Mouse (Mus musculus): ENCODE measurements around the gene 4931429L15Rik. TPM values are rescaled to one million over a fixed set of nuclear protein-coding genes. Genes with fewer than 3 reads are reported as not detected.

The 4931429L15Rik gene
- polyA plus RNA-seq, 1 experiment from 2014 or later: not detected

DNA sequence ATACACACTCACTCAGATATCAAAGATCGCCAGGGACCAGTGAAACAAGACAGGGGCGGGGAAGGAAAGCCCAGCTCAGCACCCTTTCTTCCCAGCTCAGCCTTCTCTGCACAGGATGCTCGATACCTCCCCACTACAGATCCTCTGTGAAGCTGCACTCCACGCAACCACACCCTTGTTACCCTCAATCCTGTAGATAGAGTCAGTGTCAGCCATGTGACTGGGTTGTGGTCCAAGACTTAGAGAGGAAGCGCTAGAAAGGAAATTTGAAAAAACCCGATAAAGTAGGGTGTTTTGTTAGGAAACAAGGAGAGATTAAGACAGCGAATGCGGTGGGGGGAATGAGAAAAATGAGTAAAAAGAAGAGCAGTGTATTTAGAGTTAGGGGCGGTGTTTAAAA lies 47.7 kb downstream of the 4931429L15Rik start:
- Histone ChIP-seq H3K36me3 (peaks cover 28% of the 10 kb centered on the region), H3K27me3 (ENCODE audit: insufficient read depth, poor library complexity, severe bottlenecking) (peaks cover 36% of the 10 kb centered on the region), H3K27ac (no peak overlapping the region), H3K9me3 (no peaks in the 10 kb centered on the region), H3K4me3 (peak overlapping the region; percentile 95; the same call in 1 of the 2 replicates), H3K4me1 (replicated peaks) (peaks cover 21% of the 10 kb centered on the region)
- no peak for DNase-seq (ENCODE audit: low spot score)
- 84% methylated on average over 9 of the region's 9 CpGs for WGBS

DNA sequence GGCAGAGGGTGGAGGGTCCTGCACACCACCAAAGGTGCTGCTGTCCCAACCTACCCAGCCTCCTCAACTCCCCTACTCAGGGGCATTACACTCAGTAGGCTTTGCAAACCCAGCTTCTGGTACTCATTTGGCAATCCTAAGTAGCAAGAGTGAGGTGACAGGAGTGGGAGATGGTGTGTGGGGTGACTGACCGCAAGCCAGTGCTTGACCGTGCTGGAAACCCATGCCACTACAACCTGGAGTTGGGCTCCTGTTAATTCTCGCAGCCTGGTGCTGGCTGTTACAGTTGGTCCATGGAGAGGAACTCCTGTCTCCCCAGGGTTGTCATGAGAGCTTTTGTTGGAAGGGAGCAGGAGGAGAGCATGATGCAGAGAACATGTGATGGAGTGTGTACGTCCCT lies 49.0 kb downstream of the 4931429L15Rik start:
- DNase-seq (ENCODE audit: low spot score): no peak
- no peak overlapping the region for H3K27ac ChIP-seq
- H3K27me3 ChIP-seq (ENCODE audit: insufficient read depth, poor library complexity, severe bottlenecking): peaks cover 36% of the 10 kb centered on the region
- no peaks in the 10 kb centered on the region for H3K9me3 ChIP-seq
- 92% methylated on average over 4 of the region's 4 CpGs for WGBS
- peaks cover 21% of the 10 kb centered on the region for H3K4me1 ChIP-seq (replicated peaks)
- H3K4me3 ChIP-seq: no peak overlapping the region
- peaks cover 15% of the 10 kb centered on the region for H3K36me3 ChIP-seq

DNA sequence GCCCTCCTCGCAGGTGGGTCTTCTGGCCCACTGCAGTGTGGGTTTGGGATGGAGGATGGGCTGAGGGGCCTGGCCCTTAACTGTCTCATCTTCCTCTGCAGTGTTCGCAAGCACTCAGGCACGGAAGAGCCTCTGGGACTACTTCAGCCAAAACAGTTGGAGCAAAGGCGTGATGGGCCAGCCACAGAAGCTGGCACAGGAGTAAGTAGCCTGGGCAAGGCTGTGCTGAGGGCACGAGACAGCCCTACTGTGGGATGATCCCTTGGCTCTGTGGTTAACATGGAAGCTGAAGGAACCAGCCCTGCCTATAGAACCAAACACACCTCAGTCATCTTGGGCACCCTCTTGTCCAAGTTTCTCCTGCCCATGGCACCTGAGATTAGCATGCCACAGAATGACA lies 50.7 kb downstream of the 4931429L15Rik start:
- H3K27me3 ChIP-seq (ENCODE audit: insufficient read depth, poor library complexity, severe bottlenecking): peaks cover 36% of the 10 kb centered on the region
- H3K27ac ChIP-seq: no peak overlapping the region
- H3K4me1 ChIP-seq (replicated peaks): peaks cover 21% of the 10 kb centered on the region
- no peaks in the 10 kb centered on the region for H3K36me3 ChIP-seq
- DNase-seq (ENCODE audit: low spot score): no peak
- no peaks in the 10 kb centered on the region for H3K9me3 ChIP-seq
- no peak overlapping the region for H3K4me3 ChIP-seq
- 85% methylated on average over 5 of the region's 5 CpGs for WGBS

DNA sequence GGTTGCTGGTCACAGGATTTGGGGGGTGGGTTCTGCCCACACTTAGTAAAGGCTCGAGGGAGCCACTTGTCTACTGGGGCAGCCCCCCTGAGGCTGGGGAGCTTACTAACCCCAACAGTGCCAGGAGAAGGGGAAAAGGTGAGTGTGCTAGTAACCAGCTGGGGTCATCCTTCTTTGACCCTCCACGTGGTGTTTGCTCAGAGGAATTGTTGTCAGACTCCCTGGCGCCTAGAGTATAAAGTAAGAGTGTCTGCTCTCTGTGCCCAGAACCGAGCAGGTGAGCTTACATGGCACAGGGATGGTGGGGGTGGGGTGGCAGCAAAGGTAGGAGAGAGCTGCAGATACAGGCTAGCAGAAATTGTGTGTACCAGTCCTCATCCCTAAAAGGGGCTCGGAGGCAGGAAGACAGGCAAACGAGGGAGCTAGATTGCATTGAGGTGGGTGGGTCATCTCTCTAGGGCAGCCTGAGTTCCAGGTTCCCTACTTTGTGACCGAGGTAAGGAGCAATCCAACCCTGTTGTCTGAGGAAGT lies 51.4 kb downstream of the 4931429L15Rik start, which contains the start of gene Apoa5:
Gene Apoa5 (plus strand): TSS at position 291 of the 531 bp plus-strand sequence.
- 65% methylated on average over 7 of the region's 7 CpGs for WGBS
- Histone ChIP-seq H3K4me3 (no peak within 1 kb of the TSS), H3K36me3 (no peaks in the 10 kb centered on the region), H3K27me3 (ENCODE audit: insufficient read depth, poor library complexity, severe bottlenecking) (peaks cover 36% of the 10 kb centered on the region), H3K27ac (no peak within 1 kb of the TSS), H3K4me1 (replicated peaks) (peaks cover 13% of the 10 kb centered on the region), H3K9me3 (no peaks in the 10 kb centered on the region)
- no peak for DNase-seq (ENCODE audit: low spot score)

DNA sequence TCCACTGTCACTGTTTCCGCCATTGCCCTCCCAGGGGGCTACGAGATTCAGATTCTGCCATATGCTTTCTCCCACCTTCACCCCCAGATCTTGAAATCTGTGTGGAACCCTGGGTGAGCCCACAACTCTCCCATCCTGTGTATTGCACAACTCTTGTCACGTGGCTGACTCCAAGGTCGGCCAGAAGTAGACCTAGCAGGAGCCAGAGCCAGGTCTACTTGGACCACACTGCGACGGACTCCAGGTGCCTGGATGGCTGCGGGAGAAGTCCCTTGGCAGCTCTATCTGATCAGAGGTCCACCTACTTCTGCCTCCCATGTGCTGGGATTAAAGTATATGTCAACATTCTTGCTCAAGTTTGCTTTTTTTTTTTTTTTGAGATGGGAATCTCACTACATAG lies 58.7 kb downstream of the 4931429L15Rik start:
- no peaks in the 10 kb centered on the region for H3K9me3 ChIP-seq
- no peaks in the 10 kb centered on the region for H3K27me3 ChIP-seq (ENCODE audit: insufficient read depth, poor library complexity, severe bottlenecking)
- no peak for DNase-seq (ENCODE audit: low spot score)
- H3K4me1 ChIP-seq (replicated peaks): no peaks in the 10 kb centered on the region
- no peak overlapping the region for H3K27ac ChIP-seq
- H3K36me3 ChIP-seq: no peaks in the 10 kb centered on the region
- WGBS: 91% methylated on average over 7 of the region's 7 CpGs
- H3K4me3 ChIP-seq: no peak overlapping the region

DNA sequence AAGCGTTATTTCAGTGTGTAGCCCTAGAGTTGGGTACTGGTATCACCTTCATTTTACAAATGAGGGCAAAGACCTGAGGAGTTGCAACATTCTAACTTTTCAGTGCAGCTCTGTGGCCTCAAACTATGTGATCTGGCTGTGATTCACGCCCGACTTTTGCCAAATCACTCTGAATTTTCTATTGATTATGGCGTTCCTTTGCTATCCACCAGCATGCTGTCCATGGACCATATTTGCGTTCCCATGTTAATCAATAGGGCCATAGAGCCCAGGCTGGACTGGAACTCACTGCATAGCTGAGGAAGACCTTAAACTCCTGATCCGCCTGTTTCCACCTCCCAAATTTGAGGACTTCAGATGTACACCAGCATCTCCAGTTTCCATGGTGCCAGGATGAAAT lies 60.7 kb downstream of the 4931429L15Rik start:
- Histone ChIP-seq H3K27ac (no peak overlapping the region), H3K27me3 (ENCODE audit: insufficient read depth, poor library complexity, severe bottlenecking) (no peaks in the 10 kb centered on the region), H3K4me1 (replicated peaks) (peaks cover 9% of the 10 kb centered on the region; the same call in 1 of the 2 replicates), H3K36me3 (no peaks in the 10 kb centered on the region), H3K9me3 (no peaks in the 10 kb centered on the region), H3K4me3 (no peak overlapping the region)
- 86% methylated on average over 6 of the region's 6 CpGs for WGBS
- DNase-seq (ENCODE audit: low spot score): no peak

DNA sequence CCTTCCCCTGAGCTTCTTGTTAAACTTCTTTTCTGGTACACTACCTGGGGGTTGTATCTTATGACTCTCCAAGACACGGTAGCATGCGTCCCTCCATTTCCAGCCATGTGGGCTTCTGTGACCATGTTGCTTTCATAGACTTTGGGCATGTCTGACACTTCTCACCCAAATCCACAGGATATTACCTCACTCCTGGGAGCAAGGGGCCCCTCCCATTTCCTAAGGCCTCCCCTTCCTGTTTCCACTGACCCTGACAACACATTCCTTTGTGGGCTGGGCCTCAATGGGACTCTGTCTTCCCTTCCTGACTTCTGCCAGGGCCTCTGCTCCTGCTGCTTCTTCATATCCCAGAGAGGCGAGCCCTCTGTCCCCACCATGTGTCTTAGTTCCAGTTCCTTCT lies 62.2 kb downstream of the 4931429L15Rik start:
- Histone ChIP-seq H3K27ac (0 out of 2 replicates have a peak overlapping the region, but pooled peaks have one; percentile 6), H3K36me3 (no peaks in the 10 kb centered on the region), H3K9me3 (no peaks in the 10 kb centered on the region), H3K4me3 (no peak overlapping the region), H3K27me3 (ENCODE audit: insufficient read depth, poor library complexity, severe bottlenecking) (no peaks in the 10 kb centered on the region), H3K4me1 (replicated peaks) (peaks cover 9% of the 10 kb centered on the region; the same call in 1 of the 2 replicates)
- 82% methylated on average over 3 of the region's 3 CpGs for WGBS
- no peak for DNase-seq (ENCODE audit: low spot score)

DNA sequence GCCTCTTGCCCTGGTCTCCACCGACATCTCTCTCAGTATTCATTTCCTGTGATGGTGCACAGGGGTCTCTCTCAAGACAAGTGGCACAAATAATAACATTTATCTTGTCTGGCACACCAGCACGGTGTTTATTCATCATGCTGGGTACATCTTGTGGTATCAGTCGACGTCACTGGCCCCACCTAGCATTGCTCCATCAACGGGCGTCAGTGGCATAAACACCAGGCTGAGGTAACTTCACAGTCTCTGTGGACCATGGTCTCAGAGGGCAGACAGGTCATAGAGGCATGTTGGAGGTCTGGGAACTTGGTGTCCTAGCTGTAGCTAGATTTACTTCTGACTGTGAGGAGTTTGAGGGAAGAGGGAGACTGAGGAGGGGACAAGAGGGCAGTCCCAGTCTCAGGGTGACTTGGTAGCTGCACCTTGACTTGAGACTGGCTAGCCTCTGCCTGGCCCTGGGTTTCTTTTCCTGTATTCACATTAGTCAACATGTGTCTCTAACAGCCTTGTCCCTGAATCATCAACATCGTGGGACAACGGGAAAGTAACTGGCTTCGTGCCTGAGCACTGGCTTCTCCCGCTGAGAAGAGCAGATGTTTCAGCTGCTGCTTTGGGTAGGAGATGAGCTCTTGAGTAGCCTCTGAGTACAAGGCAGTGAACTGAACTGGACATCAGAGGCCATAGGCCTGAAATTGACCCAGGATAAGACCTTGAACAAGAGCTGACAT lies 63.0 kb downstream of the 4931429L15Rik start:
- Histone ChIP-seq H3K36me3 (no peaks in the 10 kb centered on the region), H3K9me3 (no peaks in the 10 kb centered on the region), H3K4me3 (no peak overlapping the region), H3K27me3 (ENCODE audit: insufficient read depth, poor library complexity, severe bottlenecking) (no peaks in the 10 kb centered on the region), H3K27ac (0 out of 2 replicates have a peak overlapping the region, but pooled peaks have one; percentile 6), H3K4me1 (replicated peaks) (peaks cover 9% of the 10 kb centered on the region; the same call in 1 of the 2 replicates)
- no peak for DNase-seq (ENCODE audit: low spot score)
- 89% methylated on average over 10 of the region's 10 CpGs for WGBS

DNA sequence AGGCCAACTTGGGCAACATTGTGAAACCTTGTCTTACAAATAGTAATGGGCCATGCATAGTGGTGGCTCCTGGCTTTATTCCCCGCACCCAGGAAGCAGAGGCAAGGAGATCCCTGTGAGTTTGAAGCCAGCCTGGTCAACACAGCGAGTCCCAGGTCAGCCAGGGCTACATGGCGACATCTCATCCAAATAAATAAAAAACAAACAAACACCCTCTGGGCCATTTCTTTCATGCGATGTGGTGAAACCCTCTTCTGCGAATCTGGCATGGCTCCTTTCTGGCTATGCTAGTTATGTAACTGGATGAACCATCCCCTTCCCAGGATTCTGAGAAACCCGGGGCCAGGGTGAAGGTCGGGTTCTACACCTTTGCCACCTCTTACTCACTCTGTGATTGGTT lies 63.6 kb downstream of the 4931429L15Rik start:
- H3K27ac ChIP-seq: no peak overlapping the region
- H3K9me3 ChIP-seq: no peaks in the 10 kb centered on the region
- no peak overlapping the region for H3K4me3 ChIP-seq
- no peak for DNase-seq (ENCODE audit: low spot score)
- 91% methylated on average over 7 of the region's 7 CpGs for WGBS
- H3K27me3 ChIP-seq (ENCODE audit: insufficient read depth, poor library complexity, severe bottlenecking): no peaks in the 10 kb centered on the region
- H3K4me1 ChIP-seq (replicated peaks): peaks cover 9% of the 10 kb centered on the region; the same call in 1 of the 2 replicates
- no peaks in the 10 kb centered on the region for H3K36me3 ChIP-seq

Other genes with a start within 250 kb of the 4931429L15Rik start
- 0.75 and 0.88 TPM in 2 replicates for gene Apoa1, start 91.4 kb downstream of the 4931429L15Rik start, polyA plus RNA-seq (2016; fragmentation: Nextera tagmentation; extraction: Ambion mirVana)
- gene Apoc3, start 84.3 kb downstream of the 4931429L15Rik start, polyA plus RNA-seq (2016; fragmentation: Nextera tagmentation; extraction: Ambion mirVana): not detected in 2 replicates
- not detected in 2 replicates for gene Apoa4, start 79.3 kb downstream of the 4931429L15Rik start, polyA plus RNA-seq (2016; fragmentation: Nextera tagmentation; extraction: Ambion mirVana)
- 0.24 and 0.43 TPM in 2 replicates for gene Apoa5, start 51.4 kb downstream of the 4931429L15Rik start, polyA plus RNA-seq (2016; fragmentation: Nextera tagmentation; extraction: Ambion mirVana)
- gene Zpr1, start 46.9 kb downstream of the 4931429L15Rik start, polyA plus RNA-seq (2016; fragmentation: Nextera tagmentation; extraction: Ambion mirVana): 64.2 and 75.9 TPM in 2 replicates
- gene Bud13, start 37.0 kb downstream of the 4931429L15Rik start, polyA plus RNA-seq (2016; fragmentation: Nextera tagmentation; extraction: Ambion mirVana): 28.6 and 30.5 TPM in 2 replicates

Measured in hindbrain, embryonic 10.5 days (tissue).